Mouse (Mus musculus) olfactory bulb, adult 2 months (tissue): ENCODE measurements at regions not wholly inside any gene's neighbourhood (a gene's known extent, or its start where the extent isn't known, plus 50 kb on each side); places are given as distances from the start of the nearest gene placed in this dataset.

Experiments used
- H3K27ac ChIP-seq: fragments of 200-500 bp; 2 replicates; pipeline ENCODE4 v1.5.1; 2012; ENCODE audit warnings: low read depth, low read length; ENCODE audit not compliant: insufficient read depth
- H3K4me1 ChIP-seq: fragments of 200-500 bp; 2 replicates; pipeline ENCODE4 v1.6.1; 2012; ENCODE audit warnings: low read length; ENCODE audit not compliant: control insufficient read depth, insufficient read depth
- H3K4me3 ChIP-seq: fragments of 200-500 bp; 2 replicates; pipeline ENCODE4 v1.5.1; 2012; ENCODE audit warnings: mild to moderate bottlenecking, low read depth, low read length, moderate library complexity; ENCODE audit not compliant: insufficient read depth
- CTCF ChIP-seq: fragments of 200-500 bp; IDR thresholded peaks from 2 replicates; pipeline ENCODE4 v1.5.1; 2012; ENCODE audit warnings: low read depth, mild to moderate bottlenecking, low read length, moderate library complexity; ENCODE audit not compliant: insufficient read depth
- POLR2A ChIP-seq: fragments of 200-500 bp; IDR thresholded peaks from 2 replicates; pipeline ENCODE4 v1.6.1; 2012; ENCODE audit warnings: mild to moderate bottlenecking, low read depth, low read length, moderate library complexity; ENCODE audit not compliant: insufficient read depth
- WGBS: fragments of 180-500 bp; shearing (Covaris S2); methylation state at CpG from one replicate; pipeline ENCODE4 v1.1.7; 2018; 5-methylcytosine and 5-hydroxymethylcytosine counted together

DNA sequence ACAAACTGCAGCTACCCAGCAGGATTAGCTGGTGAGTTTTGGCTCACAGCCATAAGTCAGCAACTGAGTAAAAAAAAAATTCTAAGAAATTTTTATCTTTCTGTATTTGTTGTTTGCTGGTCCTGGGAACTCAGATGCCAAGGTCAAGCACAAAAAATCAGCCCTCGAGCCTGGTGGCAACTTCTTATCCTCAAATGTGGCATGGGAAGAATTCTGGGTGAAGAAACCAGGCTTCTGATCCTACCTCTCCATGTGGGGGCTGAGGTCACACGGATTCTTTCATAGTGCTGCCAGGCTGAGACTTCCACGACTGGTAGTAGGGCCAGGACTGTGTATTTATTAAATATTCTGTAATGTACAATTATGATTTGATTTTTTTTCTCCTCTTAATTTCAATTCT, 698.3 kb upstream of the Igfbp3 start:
- Histone ChIP-seq H3K4me3 (no peak overlapping the region), H3K4me1 (no peaks in the 10 kb centered on the region), H3K27ac (no peak overlapping the region)
- no peak for TF ChIP-seq CTCF
- TF ChIP-seq POLR2A: no peak
- 61% methylated on average over 3 of the region's 3 CpGs for WGBS

- Histone ChIP-seq H3K27ac (no peak overlapping the region), H3K4me3 (no peak overlapping the region), H3K4me1 (no peaks in the 10 kb centered on the region)
- TF ChIP-seq CTCF: no peak
Observed at GRCm38 (mm10) chr11:7900266-7900665, 686.5 kb upstream of the Igfbp3 start.

DNA sequence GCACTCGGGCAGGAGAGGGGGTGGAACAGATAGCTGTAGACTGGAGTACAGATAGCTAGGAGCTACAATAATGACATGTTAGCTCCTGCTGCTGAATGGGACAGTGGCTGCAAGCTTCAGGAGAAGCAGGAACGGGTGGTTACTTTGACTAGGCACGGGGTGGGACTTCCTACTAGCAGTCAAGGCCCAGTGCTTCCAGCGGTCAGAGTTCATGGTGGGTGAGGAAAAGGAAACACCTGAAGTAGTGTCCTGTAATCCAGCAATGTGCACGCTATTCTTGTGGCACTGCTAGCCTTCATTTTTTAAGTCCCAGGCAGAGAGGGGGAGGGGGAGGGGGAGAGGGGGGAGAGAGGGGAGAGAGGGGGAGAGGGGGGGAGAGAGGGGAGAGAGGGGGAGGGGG, 684.5 kb upstream of the Igfbp3 start:
- no peak overlapping the region for H3K27ac ChIP-seq
- no peak overlapping the region for H3K4me3 ChIP-seq
- TF ChIP-seq POLR2A (no peak), CTCF (no peak)
- no peaks in the 10 kb centered on the region for H3K4me1 ChIP-seq
- 52% methylated on average over 5 of the region's 5 CpGs for WGBS

DNA sequence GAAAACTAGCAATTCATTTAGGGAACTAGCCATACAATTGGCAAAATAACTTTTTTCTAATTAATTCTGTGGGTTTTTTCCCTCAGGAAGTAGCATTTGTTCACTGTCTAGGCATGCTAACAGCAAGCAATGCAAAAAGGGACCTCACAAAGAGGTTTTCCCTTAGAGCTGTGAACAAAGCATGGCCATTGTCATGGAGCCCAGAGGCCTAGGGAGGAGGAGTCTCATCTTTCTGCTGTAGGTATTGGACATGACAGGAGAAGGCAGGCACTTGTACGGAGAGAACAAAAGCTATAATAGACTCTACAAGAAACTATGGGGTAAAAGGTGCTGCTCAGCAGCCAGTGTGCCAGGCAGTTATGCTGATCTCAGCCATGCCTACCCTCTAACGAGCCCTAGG, 666.8 kb upstream of the Igfbp3 start:
- WGBS: 30% methylated on average over 2 of the region's 2 CpGs
- Histone ChIP-seq H3K4me3 (no peak overlapping the region), H3K27ac (no peak overlapping the region), H3K4me1 (no peaks in the 10 kb centered on the region)
- TF ChIP-seq POLR2A: no peak

DNA sequence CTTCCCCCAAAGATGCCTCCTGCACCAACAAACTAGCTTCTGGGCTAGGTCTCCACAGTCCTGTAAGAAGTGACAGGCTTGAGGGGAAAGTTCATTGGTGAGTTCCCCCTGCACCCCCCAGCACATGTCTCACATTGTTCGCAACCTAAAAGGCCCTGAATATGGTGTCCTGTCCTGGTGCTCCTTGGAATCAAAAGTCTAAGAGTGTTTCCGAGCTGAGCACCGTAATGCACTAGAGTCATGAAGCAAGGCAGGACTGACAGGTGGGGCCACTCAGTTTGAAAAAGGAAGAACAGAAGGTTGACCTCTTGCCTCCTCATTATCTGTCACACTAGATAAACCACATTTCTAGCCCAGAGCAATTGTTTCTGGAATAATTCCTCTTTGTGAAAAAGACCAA, 650.4 kb upstream of the Igfbp3 start:
- WGBS: 83% methylated on average over 3 of the region's 3 CpGs
- TF ChIP-seq CTCF (no peak), POLR2A (no peak)

GRCm38 (mm10) chr11:7863711-7864110, 650.0 kb upstream of the Igfbp3 start:
- Histone ChIP-seq H3K4me1 (no peaks in the 10 kb centered on the region), H3K4me3 (no peak overlapping the region), H3K27ac (no peak overlapping the region)
- no peak for TF ChIP-seq CTCF
- TF ChIP-seq POLR2A: no peak
- WGBS: 83% methylated on average over 5 of the region's 5 CpGs

More for the DNA sequence above, 650.4 kb upstream of the Igfbp3 start:
- Histone ChIP-seq H3K4me1 (no peaks in the 10 kb centered on the region), H3K27ac (no peak overlapping the region), H3K4me3 (no peak overlapping the region)

GRCm38 (mm10) chr11:7862547-7862946, 648.8 kb upstream of the Igfbp3 start:
- Histone ChIP-seq H3K4me1 (no peaks in the 10 kb centered on the region), H3K27ac (no peak overlapping the region), H3K4me3 (no peak overlapping the region)
- TF ChIP-seq CTCF (no peak), POLR2A (no peak)

DNA sequence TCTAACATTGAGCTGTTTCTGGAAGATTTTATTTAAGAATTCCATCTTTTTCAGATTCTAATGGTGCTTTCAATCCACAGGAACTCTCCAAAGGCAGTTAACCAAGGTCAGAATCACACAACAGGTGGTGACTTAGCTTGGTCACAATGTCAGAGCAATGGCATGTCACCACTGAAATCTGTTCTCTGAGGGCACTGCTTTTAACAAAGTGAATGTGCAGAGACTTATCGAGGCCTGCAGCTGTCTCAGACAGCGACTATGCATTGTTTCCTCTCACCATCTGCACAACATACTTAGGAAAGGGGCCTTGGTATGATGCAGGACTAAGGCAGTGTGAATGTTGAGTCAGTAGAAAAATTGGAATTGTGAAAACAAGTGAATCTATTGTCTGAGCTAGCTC, 638.9 kb upstream of the Igfbp3 start:
- WGBS: 69% methylated on average over 2 of the region's 2 CpGs
- no peak overlapping the region for H3K4me3 ChIP-seq

DNA sequence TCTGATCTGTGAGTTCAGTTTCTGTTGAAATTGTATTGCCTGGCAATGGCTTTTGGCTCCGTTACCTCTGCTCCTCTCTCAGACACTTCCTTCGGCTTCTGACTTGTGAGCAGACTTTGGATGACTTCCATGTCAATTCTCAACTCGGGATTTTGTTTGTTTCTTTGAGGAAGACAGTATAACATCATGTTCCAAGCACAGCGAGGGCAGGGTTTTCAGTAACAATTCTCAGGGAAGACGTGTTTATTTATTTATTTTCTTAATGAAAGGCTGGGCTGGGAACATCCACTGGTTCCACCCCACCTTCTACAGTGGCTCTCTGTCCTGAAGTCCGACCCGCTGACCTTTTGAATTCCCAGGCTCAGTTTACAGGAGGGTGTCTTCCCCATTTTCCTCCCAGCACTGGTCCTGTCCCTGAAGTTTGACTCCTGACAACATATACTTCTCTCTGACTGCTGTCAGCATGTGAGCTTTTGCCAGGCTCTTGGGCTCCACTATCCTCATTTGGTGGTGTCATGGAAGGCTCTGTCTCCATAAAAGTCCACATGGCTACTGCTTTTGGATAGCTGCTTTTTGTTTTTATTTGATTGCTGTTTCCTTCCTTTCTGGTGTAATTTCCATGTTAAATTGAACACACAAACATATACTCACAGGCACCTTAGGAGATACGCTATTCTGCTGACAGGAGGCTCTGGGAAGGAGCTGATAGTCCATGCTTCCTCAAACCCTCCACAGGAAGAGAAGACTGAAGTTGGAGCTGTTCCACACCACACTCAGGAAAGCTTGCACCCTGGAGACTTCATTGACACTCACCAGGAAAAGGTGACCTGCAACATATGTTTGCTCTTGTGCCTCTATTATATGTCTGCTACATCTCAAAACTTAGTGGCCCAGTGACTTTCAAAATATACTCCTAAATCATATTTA, 624.9 kb upstream of the Igfbp3 start:
- Histone ChIP-seq H3K27ac (no peak overlapping the region), H3K4me3 (no peak overlapping the region), H3K4me1 (no peaks in the 10 kb centered on the region)
- 64% methylated on average over 8 of the region's 8 CpGs for WGBS
- no peak for TF ChIP-seq POLR2A
- no peak for TF ChIP-seq CTCF

More for the DNA sequence above, 638.9 kb upstream of the Igfbp3 start:
- Histone ChIP-seq H3K27ac (no peak overlapping the region), H3K4me1 (no peaks in the 10 kb centered on the region)
- TF ChIP-seq CTCF (no peak), POLR2A (no peak)

DNA sequence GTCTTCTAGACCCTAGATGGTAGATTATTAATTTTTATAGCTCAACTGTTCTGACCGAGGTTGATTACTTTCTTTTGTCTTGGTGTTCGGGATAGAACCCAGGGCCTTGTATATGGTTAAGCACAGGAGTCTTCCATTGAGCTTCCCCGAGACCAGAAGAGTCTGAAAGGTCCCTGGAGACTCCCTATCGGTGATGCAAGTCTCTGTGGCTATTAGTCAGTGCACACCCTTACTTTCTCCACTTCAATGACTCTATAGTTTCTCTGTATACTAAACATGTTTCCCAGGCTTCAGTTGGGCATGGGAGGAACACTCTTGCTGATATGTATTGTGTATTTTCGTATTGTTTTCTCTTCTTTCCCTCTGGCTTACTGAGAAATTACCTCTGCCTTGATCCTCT, 623.8 kb upstream of the Igfbp3 start:
- 88% methylated on average over 5 of the region's 5 CpGs for WGBS
- Histone ChIP-seq H3K4me1 (no peaks in the 10 kb centered on the region), H3K4me3 (no peak overlapping the region), H3K27ac (no peak overlapping the region)
- TF ChIP-seq POLR2A: no peak
- TF ChIP-seq CTCF: no peak
